Mouse (Mus musculus) cerebellum, postnatal 14 days (tissue): ENCODE measurements at regions not wholly inside any gene's neighbourhood (a gene's known extent, or its start where the extent isn't known, plus 50 kb on each side); places are given as distances from the start of the nearest gene placed in this dataset.
A peak's percentile ranks its signal among the peaks of the same experiment; 100 is the strongest.
"Not testable (repeated sequence)": the region's sequence is repeated elsewhere in the genome, so short reads cannot be mapped to it uniquely, and the experiment has no call there.

Source experiments
- DNase-seq, 2 experiments: peaks; one replicate each; pipeline ENCODE4 v3.0.0; 2021; ENCODE audit warnings: mixed read lengths in 2 of 2

GRCm38 (mm10) chr17:79501031-79501474 is 110.6 kb upstream of the Rmdn2 start:
- peak; percentile 44 to 49 for DNase-seq

DNA sequence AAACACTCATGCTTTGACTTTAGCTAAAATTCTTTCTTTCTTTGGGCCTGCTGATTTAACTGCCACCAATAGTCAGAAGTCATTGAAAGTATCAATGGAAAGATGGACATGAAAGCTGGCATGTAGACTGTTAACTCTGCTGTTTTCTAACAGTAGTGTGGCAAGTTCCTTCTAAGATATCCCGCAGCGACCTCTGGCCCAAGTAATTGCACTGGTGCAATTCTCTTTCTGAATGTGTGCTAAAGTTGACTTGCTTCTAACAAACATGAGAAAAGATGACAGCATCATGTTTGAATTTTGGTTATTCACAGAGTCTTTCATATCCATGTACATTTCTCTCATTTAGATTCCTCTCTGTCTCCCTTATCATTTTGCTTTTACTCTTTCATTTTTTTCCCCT is 109.7 kb upstream of the Rmdn2 start:
- no peak for DNase-seq

DNA sequence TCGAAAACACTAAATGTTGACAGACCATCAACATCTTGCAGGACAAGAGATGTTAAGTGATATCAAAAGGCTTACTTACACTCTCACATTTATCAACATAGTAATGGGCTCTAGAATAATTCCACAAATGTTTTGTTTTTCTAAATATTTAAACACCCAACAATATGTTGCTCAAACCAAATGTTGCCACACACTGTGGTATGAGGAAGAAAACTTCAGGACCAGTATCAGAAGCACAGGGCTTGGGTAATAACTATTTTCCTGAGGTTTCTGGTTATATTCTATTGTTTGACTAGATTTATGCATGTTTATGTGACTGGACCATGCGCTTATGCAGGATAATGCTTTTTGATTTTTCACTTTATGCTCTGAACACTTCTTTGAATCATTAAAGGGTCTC is 108.6 kb upstream of the Rmdn2 start:
- DNase-seq = no peak

- no peak for DNase-seq
Measured at GRCm38 (mm10) chr17:79504209-79504608, 107.5 kb upstream of the Rmdn2 start.

DNA sequence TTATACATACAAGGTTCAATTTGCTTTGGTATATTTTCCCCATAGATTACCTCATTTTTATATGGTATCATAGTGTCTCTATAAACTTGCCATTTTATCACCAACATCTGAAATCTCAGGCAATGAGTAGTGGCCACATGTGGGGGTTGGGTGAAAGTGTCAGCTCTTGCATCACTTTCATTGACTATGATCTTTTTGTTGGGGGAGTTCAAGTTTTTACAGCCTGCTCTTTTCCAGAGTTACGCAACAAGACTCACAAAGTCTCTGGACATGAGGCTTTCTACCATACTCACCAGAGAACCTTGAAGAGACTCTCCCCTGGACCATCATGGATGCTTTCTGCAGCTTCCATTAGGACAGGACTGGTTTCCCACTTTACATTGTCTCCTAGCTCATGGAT is 106.1 kb upstream of the Rmdn2 start:
- DNase-seq = no peak

- no peak for DNase-seq
Measured at GRCm38 (mm10) chr17:79509281-79509680, 102.4 kb upstream of the Rmdn2 start.

DNA sequence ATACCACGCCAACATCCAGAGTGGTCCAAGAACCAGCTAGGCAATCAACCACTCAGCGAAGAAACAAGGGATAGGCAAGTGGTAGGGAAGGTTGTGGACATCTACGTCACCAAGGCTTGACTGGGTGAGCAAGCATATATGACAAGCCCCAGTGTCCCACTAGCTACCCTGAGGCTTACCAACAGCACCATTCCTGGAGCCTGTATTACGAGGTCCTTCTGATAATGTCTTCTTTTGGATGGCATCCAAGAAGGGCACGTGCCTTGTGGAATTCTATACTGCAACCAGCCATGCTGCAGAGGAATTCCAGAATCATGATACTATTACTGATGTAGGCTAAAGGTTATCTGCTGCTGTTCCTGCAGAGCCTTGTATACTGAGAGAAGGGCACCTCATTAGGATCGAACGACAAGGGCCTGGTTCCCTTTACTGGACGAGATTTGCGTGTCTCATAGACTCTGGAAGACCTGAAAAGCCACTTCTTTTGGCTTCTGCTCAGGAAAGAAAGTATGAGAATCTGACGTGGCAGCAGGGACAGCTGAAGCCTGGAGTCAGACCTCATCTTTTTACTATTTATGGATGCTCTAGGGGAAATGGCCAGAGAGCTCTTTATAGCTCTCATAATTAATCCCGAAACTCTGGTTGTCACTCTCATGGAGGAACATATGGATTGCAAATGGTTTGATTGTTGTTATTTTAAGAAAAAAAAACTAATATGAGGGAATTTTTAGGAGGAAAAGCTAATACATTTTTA is 101.5 kb upstream of the Rmdn2 start:
- no peak for DNase-seq

DNA sequence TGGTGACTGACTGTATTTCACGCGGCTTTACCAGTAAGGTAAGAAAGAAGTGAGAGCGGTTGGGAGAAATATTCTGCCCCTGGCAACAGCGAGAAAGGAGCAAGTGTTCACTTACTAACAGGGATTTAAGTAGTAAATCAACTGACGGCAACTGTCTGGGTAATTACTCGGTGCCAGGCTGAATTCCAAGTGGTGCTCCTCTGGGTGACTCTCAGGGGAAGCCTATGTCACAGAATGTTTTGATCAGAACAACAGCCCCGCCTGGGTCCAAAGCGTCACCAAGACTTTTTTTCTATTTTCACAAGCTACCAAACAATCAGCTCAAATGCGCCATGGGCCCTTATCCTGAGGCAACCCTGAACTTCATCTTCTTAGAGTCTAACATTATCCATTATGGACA is 100.4 kb upstream of the Rmdn2 start:
- DNase-seq = no peak

DNA sequence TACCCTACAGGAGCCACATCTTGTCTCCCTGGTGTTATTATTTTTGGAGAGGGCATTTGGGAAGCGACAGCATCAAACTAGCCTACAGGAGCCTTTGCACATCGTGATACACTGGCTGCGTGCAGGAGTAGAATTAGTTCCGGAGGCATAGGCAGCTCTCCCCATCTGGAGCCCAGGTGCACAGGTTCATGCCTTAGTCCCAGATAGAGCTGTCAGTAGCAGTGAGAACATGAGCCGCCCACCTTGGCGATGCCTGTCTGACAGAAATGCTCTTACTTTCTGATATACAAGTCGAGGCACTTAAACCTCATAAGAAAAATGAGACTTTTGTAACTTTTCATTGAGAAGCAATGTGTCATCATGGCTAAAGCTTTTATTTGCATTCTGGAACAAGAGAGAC is 97.6 kb upstream of the Rmdn2 start:
- DNase-seq = no peak

GRCm38 (mm10) chr17:79518185-79518584 is 93.5 kb upstream of the Rmdn2 start:
- peak in 1 of 2 experiments; percentile 16 for DNase-seq

GRCm38 (mm10) chr17:79518696-79519095 is 93.0 kb upstream of the Rmdn2 start:
- DNase-seq = no peak

GRCm38 (mm10) chr17:79519356-79519755 is 92.3 kb upstream of the Rmdn2 start:
- DNase-seq = no peak

DNA sequence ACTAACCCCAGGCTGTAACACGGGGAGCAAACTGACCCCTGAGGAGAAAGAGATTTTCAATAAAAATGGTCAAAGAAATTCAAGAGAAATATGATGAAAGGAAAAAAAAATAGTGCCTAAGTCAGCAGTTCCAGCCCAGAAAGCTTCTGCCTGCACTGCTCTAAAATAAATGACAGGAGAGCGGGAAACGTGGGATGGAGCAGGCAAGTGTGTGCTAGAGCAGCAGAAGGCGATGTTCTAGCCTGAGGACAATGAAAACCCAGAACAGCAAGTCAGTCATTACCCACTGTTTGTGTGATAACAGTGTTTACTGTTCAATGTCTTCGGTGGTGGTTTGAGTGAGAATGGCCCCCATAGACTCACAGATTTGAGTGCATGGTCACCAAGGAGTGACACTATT is 91.4 kb upstream of the Rmdn2 start:
- no peak for DNase-seq

- DNase-seq = no peak
Measured at GRCm38 (mm10) chr17:79521691-79522090, 90.0 kb upstream of the Rmdn2 start.

DNA sequence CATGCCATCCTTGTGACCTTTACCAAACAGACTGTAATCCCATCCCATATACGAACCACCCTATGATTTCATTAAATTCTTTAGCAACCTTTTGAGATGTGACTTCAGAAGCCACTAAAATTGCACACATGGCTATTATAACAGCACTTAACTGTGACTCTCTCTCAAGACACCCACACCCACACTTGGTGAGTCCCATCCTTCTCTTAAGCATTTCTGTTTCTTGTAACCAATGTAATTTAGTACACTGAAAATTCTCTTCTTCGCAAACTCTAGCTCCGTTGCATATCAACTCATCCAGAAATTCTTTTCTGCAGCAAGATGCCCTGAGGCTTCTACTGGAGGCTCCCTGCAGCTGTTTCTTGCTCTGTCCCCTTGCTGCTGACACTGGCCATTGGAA is 88.4 kb upstream of the Rmdn2 start:
- DNase-seq = no peak

- DNase-seq = no peak
Measured at GRCm38 (mm10) chr17:79527391-79527790, 84.3 kb upstream of the Rmdn2 start.

- no peak for DNase-seq
Measured at GRCm38 (mm10) chr17:79536549-79536948, 75.1 kb upstream of the Rmdn2 start.

DNA sequence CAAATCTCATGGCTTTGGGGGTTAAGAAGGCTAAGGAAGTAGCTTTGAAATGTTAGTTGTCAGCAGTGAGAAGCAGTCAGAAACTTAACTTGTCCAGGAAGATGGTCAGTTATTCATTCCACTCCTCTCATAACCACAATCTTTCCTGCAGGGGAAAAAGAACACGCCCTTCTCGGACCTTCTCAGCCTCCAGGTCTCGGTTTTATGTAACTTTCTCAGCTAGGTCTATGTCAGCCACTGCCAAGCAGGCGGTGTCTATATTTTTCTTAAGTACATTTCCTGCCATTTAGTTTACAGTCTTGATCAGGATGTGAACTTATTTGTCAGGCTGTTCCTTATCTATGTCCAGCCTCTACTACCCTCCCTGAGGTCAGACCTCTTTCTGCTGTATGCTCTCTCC is 72.9 kb upstream of the Rmdn2 start:
- DNase-seq = no peak

- no peak for DNase-seq
Measured at GRCm38 (mm10) chr17:79540038-79540437, 71.6 kb upstream of the Rmdn2 start.

DNA sequence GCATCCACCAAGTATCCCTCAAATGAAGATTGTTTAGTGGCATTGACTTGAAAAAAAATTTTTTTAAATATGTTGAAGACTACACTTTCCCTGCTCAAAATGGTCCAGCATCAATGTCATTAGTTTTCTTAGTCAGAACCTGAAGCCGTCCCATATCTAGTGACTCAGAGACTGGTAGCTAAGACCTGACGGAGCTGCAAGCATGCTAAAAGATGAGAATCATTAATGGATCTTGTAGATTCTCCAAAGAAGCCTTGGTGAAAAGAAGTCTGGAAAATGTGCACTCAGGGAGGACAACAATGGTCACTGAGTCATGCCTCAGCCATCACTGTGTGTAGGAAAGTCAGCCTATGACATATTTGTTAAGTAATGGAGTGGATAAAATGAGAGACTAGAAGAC is 71.2 kb upstream of the Rmdn2 start:
- no peak for DNase-seq

- peak; percentile 76 to 77 for DNase-seq
Measured at GRCm38 (mm10) chr17:79543907-79544522, 67.6 kb upstream of the Rmdn2 start.

GRCm38 (mm10) chr17:79545878-79546277 is 65.8 kb upstream of the Rmdn2 start:
- DNase-seq = no peak

DNA sequence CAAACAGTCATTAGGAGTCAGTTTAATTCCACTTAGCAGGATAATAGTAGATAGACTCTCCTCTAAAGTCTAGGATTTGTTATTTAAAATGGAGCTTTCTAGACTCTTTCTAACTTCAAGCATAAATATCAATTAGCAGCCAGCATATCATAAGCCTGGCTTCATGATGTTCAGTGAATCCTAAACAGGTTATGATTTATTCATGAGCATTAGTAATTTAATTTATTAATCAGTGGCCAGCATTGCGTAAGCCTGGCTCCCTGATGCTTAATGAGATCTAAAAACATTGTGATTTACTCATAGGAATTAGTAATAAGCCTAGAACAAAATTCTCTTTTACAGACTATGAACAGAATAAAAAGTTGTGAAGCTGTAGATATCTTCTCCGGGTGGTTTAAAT is 64.6 kb upstream of the Rmdn2 start:
- DNase-seq = no peak

DNA sequence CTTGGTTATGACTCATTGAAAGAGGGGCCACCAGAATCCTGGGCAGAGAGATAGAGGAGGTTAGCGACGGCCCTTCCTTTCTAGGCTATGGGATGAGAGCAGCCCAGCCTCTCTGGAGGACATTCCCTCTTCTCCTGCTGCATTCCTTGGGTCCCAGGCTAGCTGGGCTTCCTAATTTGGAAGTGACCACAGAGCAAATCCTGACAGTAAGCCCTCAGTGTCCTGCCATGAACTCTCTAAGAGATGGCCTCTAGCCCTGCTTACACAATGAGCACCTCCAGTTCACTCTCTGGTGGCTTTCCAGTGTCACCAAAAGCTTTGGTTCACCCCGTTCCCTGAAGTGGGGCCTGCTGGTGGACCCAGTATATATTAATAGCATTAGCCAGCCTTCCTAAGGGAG is 64.1 kb upstream of the Rmdn2 start:
- no peak for DNase-seq

- not testable (repeated sequence) for DNase-seq
Measured at GRCm38 (mm10) chr17:79550409-79550808, 61.3 kb upstream of the Rmdn2 start.
